Mouse (Mus musculus): ENCODE results near the gene Akap6. TPM values are rescaled to one million over a fixed set of nuclear protein-coding genes. Genes with fewer than 3 reads are reported as not detected.
A peak's percentile ranks its signal among the peaks of the same experiment; 100 is the strongest.

Gene Akap6
- polyA plus RNA-seq, 1 experiment = 26.0 TPM

DNA sequence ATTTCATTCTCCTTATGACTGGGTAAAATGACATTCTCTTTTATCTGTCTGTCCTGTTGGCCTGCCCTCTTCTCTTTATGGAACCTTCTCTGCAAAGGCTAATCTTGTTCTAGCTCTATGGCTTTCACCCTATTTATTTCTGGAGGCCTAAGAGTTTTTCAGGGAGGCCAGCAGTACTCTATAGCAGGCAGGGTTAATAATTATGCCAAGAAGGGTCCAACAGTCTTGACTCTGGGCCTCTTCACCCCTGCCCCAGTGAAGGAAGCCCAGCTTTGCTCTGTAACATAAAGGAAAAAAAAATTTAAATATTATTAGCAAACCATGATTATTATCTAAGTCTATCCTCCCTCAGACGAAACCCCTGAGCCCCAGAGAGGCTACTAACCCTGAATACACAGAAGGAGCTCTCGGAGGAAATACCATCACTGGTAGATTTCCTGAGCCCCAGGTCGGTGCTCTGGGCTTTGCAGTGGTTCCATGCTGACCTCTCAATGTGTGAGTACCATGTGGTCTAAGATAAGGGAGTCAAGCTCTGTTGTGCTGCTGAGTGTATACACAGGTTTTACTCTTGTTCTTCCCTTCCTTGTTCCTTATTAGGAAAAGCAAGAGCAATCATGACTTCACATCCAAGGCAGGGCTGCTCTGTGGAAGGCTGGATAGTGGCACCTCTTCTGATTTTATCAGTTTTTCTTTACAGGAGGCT is 1.6 kb upstream of the Akap6 start:
- DNase-seq (ENCODE audit: low read depth) = no peak
- TF ChIP-seq POLR2A (IDR thresholded peaks at IDR 0.05; ENCODE audit: borderline replicate concordance, extremely low read depth, insufficient read depth, insufficient read length, poor library complexity, severe bottlenecking) = no peak
- no peak for TF ChIP-seq CTCF (IDR thresholded peaks at IDR 0.05; ENCODE audit: borderline replicate concordance, extremely low read depth, insufficient read depth, insufficient read length)

DNA sequence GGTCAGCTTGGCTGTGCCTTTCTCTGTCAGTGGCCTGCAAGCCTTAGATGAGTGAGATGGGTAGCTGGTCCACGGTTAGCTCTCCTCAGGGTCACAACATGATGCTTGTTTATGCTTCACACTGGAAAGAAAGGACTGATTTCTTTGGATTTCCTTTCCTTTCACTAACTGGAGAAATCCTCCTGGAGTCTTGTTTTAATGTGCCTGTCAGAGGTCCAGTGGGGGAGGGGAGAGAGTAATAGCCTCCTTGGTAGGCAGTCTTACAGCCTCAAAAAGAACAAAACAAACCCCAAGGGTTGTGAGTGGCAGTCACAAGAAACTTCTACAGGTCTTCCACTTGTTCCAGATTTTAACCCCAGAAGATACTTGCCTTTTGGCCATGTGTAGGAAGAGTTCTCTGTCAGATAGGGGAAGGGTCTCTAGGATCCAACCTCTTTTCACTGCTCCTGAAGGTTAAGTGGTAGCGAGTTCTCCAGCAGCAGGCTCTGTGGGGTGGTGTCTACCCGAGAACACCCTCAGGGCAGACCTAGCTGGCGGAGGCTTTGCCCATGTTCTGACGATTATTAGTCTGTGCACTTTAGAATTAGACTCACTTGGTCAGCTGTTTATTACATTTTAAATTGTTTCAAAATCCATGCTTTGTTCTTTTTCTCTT is 780 bp upstream of the Akap6 start:
- peak; percentile 73 for DNase-seq (ENCODE audit: low read depth)
- TF ChIP-seq POLR2A (IDR thresholded peaks at IDR 0.05; ENCODE audit: borderline replicate concordance, extremely low read depth, insufficient read depth, insufficient read length, poor library complexity, severe bottlenecking) (peak; percentile 9; the same call in 1 of the 2 replicates), CTCF (IDR thresholded peaks at IDR 0.05; ENCODE audit: borderline replicate concordance, extremely low read depth, insufficient read depth, insufficient read length) (no peak)

DNA sequence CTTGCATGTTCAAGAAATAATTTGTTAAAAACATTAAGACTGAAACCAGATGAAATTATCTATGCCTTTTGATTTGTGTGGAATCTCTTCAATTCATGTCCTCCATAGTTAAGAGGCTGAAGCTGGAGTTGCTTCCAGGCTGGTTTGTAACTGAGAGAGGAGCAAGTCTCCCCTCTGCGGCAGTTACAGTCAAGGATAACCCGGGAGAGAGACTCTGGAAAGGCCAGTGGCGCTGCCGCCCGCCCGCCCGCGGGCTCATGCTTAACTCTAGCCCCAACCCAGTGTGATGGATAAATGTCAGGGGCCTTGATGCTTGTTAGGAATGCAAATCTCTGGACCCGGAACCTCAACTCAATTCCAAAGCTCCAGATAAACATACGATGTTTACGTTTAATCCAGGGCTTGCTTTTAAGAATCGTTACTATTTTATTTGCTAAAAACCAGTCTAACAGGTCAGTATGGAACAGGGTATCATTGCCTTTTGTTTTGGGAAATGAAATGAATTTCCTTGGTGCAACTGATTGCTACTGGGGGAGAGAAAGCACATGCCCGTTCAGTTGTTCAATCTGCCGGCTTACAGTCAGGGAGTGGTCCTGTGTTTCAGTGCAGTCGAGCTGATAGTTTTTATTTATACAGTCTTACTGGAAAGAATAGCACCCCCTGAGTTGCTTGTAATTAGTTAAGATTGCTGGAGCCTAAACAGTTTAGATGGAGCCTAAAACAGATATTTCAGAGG is 946 bp downstream of the Akap6 start:
- TF ChIP-seq POLR2A (IDR thresholded peaks at IDR 0.05; ENCODE audit: borderline replicate concordance, extremely low read depth, insufficient read depth, insufficient read length, poor library complexity, severe bottlenecking) (no peak), CTCF (IDR thresholded peaks at IDR 0.05; ENCODE audit: borderline replicate concordance, extremely low read depth, insufficient read depth, insufficient read length) (no peak)
- DNase-seq (ENCODE audit: low read depth) = peak; percentile 79

DNA sequence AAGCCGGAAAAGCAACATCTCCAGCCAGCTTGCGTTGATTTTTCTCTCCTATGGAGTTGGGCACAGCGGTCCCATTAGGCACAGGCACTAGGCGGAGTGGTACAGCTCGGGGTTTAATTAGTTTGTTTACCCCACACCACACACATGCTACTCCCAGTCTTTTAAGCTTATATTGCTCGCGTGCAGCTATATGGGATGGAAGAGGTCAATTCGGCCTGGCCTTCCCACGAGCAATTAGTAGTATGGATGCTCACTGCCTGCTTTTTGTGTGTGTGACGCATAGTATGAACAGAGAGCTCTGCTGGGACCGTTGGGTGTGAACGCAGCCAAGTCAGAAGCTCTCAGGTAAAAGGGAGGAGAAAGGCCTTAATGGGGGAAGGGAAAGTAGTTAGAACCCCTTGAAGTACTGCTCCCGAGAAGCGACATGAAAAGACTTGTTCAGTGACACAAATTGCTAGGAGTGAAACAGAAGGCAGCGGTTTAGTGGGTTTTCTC is 1.6 kb downstream of the Akap6 start:
- DNase-seq (ENCODE audit: low read depth) = peak; percentile 78
- TF ChIP-seq CTCF (IDR thresholded peaks at IDR 0.05; ENCODE audit: borderline replicate concordance, extremely low read depth, insufficient read depth, insufficient read length) = no peak
- TF ChIP-seq POLR2A (IDR thresholded peaks at IDR 0.05; ENCODE audit: borderline replicate concordance, extremely low read depth, insufficient read depth, insufficient read length, poor library complexity, severe bottlenecking) = no peak

DNA sequence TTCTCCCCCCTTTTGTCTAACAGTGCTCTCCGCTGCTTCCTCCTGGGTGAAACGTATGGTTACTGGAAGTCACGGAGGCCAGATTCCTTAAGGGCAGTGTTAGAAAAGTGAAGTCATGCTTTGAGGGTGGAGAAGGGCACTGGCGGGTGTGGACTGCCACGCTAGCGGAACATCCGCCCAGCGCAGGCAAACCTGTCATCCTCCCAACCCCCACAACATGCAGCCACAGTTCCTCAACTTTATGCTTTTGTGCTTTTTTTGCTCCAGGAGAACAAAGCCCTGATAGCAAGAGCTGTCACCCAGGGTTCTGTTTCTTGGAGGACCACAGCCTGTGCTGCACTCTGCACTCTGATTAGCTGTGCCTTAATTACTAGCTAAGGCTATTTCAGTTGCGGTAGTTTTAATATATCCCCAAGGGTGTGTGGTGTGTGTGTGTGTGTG is 2.0 kb downstream of the Akap6 start:
- peak; percentile 66 for DNase-seq (ENCODE audit: low read depth)

DNA sequence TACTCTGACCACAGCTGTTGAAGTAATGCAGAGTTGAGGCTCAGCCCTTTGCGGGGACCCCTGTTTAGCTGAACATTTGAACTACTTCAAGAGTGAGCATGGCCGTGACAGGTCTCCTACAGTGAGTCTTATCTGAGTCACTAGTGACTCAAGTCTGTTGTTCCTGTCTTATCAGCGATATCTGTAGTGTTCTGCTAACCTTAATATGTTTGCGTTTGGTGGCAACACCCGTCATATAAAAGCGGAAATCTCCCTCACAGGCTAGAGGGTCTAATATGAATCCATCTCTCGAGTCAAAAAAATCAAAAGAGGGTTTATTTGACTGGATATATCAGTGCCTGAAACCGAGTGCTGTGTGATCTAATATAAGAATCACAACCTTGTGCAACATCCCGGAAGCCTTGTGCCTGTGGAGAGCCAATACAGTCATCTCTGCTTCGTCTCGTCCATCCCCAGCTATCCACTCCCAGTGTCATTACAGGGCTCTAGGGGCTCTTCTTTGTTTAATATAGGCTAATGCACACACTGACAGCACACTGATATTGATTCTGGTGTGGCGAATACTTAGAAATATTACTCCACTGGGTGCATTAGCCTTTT is 3.3 kb downstream of the Akap6 start:
- TF ChIP-seq CTCF (IDR thresholded peaks at IDR 0.05; ENCODE audit: borderline replicate concordance, extremely low read depth, insufficient read depth, insufficient read length) = no peak
- TF ChIP-seq POLR2A (IDR thresholded peaks at IDR 0.05; ENCODE audit: borderline replicate concordance, extremely low read depth, insufficient read depth, insufficient read length, poor library complexity, severe bottlenecking) = no peak
- DNase-seq (ENCODE audit: low read depth) = no peak

More for the DNA sequence above, 2.0 kb downstream of the Akap6 start:
- no peak for TF ChIP-seq CTCF (IDR thresholded peaks at IDR 0.05; ENCODE audit: borderline replicate concordance, extremely low read depth, insufficient read depth, insufficient read length)
- TF ChIP-seq POLR2A (IDR thresholded peaks at IDR 0.05; ENCODE audit: borderline replicate concordance, extremely low read depth, insufficient read depth, insufficient read length, poor library complexity, severe bottlenecking) = no peak

DNA sequence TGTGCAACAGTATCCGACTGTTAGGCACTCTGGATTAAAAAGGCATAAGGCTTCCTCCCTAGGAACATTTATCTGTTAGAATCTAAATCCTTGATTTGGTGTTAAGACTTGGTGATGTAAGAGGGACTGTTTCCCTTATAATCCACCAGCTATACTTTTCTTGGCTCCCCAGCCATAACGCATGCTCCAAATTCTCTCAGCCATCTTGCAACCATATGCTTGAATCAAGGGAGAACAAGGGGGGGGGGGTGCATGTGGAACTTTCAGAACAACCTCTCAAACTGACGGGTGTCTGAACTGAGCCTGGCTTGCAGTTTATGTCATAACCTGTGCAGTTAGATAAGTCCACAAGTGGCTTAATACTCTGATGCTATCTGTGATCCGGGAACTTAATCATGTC is 4.9 kb downstream of the Akap6 start:
- TF ChIP-seq POLR2A (IDR thresholded peaks at IDR 0.05; ENCODE audit: borderline replicate concordance, extremely low read depth, insufficient read depth, insufficient read length, poor library complexity, severe bottlenecking) (no peak), CTCF (IDR thresholded peaks at IDR 0.05; ENCODE audit: borderline replicate concordance, extremely low read depth, insufficient read depth, insufficient read length) (no peak)
- DNase-seq (ENCODE audit: low read depth) = peak; percentile 28

DNA sequence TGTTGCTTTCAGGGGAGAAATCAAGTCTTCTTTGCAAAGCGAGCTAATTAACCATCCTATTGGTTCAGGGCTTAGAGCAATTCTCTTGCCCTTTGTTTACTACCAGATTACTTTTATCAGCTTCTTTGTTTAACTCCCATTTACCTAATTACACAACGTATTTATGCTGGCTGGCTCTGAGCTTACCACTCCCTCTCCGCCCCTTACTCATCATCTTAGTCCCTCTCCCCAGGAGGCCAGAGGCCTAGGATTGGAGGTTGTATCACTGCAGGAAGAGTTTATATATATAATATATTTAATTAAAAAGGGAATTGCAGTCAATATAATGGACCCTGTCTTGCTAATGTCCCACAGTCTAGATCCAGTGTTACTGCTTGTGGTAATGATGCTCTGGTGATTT is 5.6 kb downstream of the Akap6 start:
- TF ChIP-seq CTCF (IDR thresholded peaks at IDR 0.05; ENCODE audit: borderline replicate concordance, extremely low read depth, insufficient read depth, insufficient read length) = no peak
- DNase-seq (ENCODE audit: low read depth) = no peak

DNA sequence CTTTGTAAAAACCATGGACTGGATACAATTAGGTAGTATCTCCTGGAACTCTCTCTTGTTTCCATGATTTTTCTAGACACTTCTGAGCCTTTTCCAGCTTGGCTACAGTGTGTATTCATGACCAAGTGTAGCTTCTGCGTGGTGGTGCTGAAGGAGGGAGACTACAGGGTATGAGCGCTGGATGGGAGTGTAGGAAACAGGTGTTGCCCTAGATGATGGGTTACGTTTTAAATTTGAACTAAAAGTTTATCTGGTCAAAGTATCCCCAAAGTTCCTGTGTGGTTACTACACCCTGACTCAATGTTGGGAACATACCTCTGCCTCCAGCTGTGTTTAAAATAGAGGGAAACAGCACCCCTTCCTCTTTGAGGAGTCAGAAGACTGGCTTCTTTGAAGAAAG is 12.2 kb downstream of the Akap6 start:
- no peak for DNase-seq (ENCODE audit: low read depth)
- TF ChIP-seq CTCF (IDR thresholded peaks at IDR 0.05; ENCODE audit: borderline replicate concordance, extremely low read depth, insufficient read depth, insufficient read length) = no peak
- no peak for TF ChIP-seq POLR2A (IDR thresholded peaks at IDR 0.05; ENCODE audit: borderline replicate concordance, extremely low read depth, insufficient read depth, insufficient read length, poor library complexity, severe bottlenecking)

DNA sequence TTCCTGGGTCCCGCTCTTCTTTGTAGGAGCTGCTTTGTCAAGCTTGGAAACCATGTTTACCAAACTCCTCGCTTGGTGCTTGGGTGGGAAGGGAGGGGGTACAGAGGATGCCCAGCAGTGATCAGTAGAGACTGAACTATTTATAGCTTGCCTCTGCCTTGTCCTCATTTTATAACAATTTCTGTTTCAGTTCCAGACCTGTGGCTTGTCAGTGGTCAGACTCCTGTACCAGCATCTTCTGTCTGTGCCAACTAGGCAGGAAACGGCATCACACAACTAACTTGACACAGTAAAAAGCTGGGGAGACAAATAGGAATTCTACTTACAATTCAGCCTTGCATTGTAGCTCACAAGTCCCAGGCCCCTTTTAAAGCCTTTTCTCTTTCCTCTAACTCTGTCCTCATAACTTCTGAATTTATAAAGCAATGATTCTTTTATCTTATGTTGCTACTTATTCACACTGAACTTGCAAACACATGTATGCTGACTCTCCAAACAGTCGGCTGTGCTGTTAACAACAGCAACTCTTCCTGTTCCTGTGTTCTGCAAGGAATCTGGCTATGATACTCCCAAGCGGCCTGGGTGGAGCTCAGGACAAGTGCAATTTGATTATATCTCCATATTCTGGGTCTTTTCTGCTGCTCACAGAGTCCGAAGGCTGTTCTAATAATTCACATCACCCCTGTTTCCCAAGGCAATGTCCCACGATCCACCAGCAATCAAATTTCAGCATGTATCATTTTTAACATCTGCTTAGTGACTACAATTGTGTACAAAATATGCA is 12.9 kb downstream of the Akap6 start:
- no peak for TF ChIP-seq POLR2A (IDR thresholded peaks at IDR 0.05; ENCODE audit: borderline replicate concordance, extremely low read depth, insufficient read depth, insufficient read length, poor library complexity, severe bottlenecking)
- no peak for TF ChIP-seq CTCF (IDR thresholded peaks at IDR 0.05; ENCODE audit: borderline replicate concordance, extremely low read depth, insufficient read depth, insufficient read length)
- DNase-seq (ENCODE audit: low read depth) = peak; percentile 25
